Mouse (Mus musculus) testis, adult 10 weeks (tissue): ENCODE measurements around the gene Cfap44. TPM values are rescaled to one million over a fixed set of nuclear protein-coding genes. Genes with fewer than 3 reads are reported as not detected.

Experiments used
- polyA plus RNA-seq: library from polyadenylated mRNA; stranded (reverse); fragments of 350-450 nt; fragmentation: Illumina TruSeq; extraction: RNeasy Lipid Tissue Mini Kit (QIAGEN cat#74804); gene quantifications from one replicate; pipeline ENCODE4 v1.2.3, GENCODE M21; 2014; ENCODE audit warnings: low read depth, low replicate concordance

Cfap44 gene
- 77.9 TPM for polyA plus RNA-seq

DNA sequence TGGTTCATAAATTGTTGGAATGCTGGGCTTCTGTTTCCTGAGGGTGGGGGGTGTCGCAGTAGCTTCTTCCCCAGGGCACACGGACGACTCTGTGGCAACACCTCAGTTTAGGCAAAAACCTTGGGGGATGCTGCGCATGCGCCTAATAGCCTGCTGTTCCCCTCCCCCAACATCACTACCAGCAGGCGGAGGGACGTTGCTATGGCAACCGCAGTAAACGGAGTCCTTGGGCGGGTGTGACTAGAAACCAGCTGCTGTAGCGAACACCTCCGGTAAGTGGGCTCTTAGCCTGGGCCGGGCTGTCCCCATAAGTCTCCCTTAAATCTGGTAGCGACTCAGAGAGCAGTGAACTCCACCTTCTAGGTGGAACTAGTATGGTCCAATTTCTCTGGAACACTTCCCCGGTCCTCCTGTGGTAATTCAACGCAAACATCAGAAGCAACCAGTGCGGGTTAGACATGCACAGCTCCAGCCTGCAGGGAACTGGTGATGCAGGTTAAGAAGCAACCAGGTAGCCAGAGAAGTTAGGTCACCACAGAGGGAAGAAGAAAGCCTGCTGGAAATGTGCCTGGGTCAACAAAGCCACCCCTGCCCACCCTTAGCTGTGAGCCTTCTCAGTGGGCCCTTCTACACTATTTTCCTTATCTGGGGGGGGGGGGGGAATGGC, at the start of gene Cfap44:
Gene Cfap44 (plus strand): TSS at position 220 of the 667 bp plus-strand sequence.

GRCm38 (mm10) chr16:44347071-44347901, 47.3 kb upstream of the Cfap44 start, which contains the start of gene Spice1:
Spice1 (plus strand) TSS chr16:44347121.

Other genes starting within 250 kb of the Cfap44 start
- gene Usf3, start 221.6 kb upstream of the Cfap44 start, polyA plus RNA-seq: 7.2 TPM
- 0.08 TPM for gene Sidt1, start 61.6 kb upstream of the Cfap44 start, polyA plus RNA-seq
- 29.0 TPM for gene Spice1, start 47.7 kb upstream of the Cfap44 start, polyA plus RNA-seq
- gene Boc, start 164.1 kb downstream of the Cfap44 start, polyA plus RNA-seq: 1.3 TPM